Mouse (Mus musculus): ENCODE measurements at regions not wholly inside any gene's neighbourhood (a gene's known extent, or its start where the extent isn't known, plus 50 kb on each side); places are given as distances from the start of the nearest gene placed in this dataset.

GRCm38 (mm10) chr16:49995822-49996221 lies 195.5 kb downstream of the Cd47 start:
- Histone ChIP-seq H3K27ac (ENCODE audit: low read depth) (no peak overlapping the region), H3K9me3 (ENCODE audit: low read depth, low read length) (no peaks in the 10 kb centered on the region), H3K4me1 (ENCODE audit: insufficient read depth) (no peaks in the 10 kb centered on the region), H3K9ac (no peak overlapping the region), H3K4me2 (no peak overlapping the region), H3K27me3 (ENCODE audit: insufficient read depth, low read length) (no peaks in the 10 kb centered on the region), H3K36me3 (ENCODE audit: insufficient read depth) (no peaks in the 10 kb centered on the region), H3K4me3 (ENCODE audit: low read depth, low read length) (no peak overlapping the region)
- no peak for TF ChIP-seq CTCF (IDR thresholded peaks at IDR 0.05; ENCODE audit: low read depth)
- ATAC-seq (ENCODE audit: insufficient read depth) = no peak
- DNase-seq = no peak
- WGBS = 30% methylated on average over 3 of the region's 3 CpGs

- no peaks in the 10 kb centered on the region for H3K4me1 ChIP-seq (ENCODE audit: insufficient read depth)
- H3K27me3 ChIP-seq (ENCODE audit: insufficient read depth, low read length) = no peaks in the 10 kb centered on the region
- no peak overlapping the region for H3K4me2 ChIP-seq
- 73% methylated on average over 5 of the region's 5 CpGs for WGBS
- ATAC-seq (ENCODE audit: insufficient read depth) (no peak), DNase-seq (no peak)
- no peak overlapping the region for H3K9ac ChIP-seq
- no peaks in the 10 kb centered on the region for H3K9me3 ChIP-seq (ENCODE audit: low read depth, low read length)
- H3K36me3 ChIP-seq (ENCODE audit: insufficient read depth) = no peaks in the 10 kb centered on the region
- no peak overlapping the region; the same call in 1 of the 2 replicates for H3K27ac ChIP-seq (ENCODE audit: low read depth)
- no peak for TF ChIP-seq CTCF (IDR thresholded peaks at IDR 0.05; ENCODE audit: low read depth)
- no peak overlapping the region for H3K4me3 ChIP-seq (ENCODE audit: low read depth, low read length)
These were observed 196.3 kb downstream of the Cd47 start for GRCm38 (mm10) chr16:49996593-49996992.

- no peak for TF ChIP-seq CTCF (IDR thresholded peaks at IDR 0.05; ENCODE audit: low read depth)
- no peaks in the 10 kb centered on the region for H3K9me3 ChIP-seq (ENCODE audit: low read depth, low read length)
- peak; percentile 72 for DNase-seq
- 78% methylated on average over 7 of the region's 7 CpGs for WGBS
- no peak for ATAC-seq (ENCODE audit: insufficient read depth)
- no peak overlapping the region for H3K4me2 ChIP-seq
- no peak overlapping the region for H3K4me3 ChIP-seq (ENCODE audit: low read depth, low read length)
- H3K9ac ChIP-seq = no peak overlapping the region
- no peaks in the 10 kb centered on the region for H3K4me1 ChIP-seq (ENCODE audit: insufficient read depth)
- H3K27ac ChIP-seq (ENCODE audit: low read depth) = no peak overlapping the region; the same call in 1 of the 2 replicates
- no peaks in the 10 kb centered on the region for H3K36me3 ChIP-seq (ENCODE audit: insufficient read depth)
- H3K27me3 ChIP-seq (ENCODE audit: insufficient read depth, low read length) = no peaks in the 10 kb centered on the region
These were observed 196.7 kb downstream of the Cd47 start for GRCm38 (mm10) chr16:49997040-49997439.

- WGBS = 46% methylated on average over 4 of the region's 4 CpGs
- no peak for ATAC-seq (ENCODE audit: insufficient read depth)
- Histone ChIP-seq H3K4me1 (ENCODE audit: insufficient read depth) (no peaks in the 10 kb centered on the region), H3K9ac (no peak overlapping the region), H3K4me2 (no peak overlapping the region), H3K27ac (ENCODE audit: low read depth) (no peak overlapping the region), H3K27me3 (ENCODE audit: insufficient read depth, low read length) (no peaks in the 10 kb centered on the region), H3K36me3 (ENCODE audit: insufficient read depth) (no peaks in the 10 kb centered on the region), H3K4me3 (ENCODE audit: low read depth, low read length) (no peak overlapping the region), H3K9me3 (ENCODE audit: low read depth, low read length) (no peaks in the 10 kb centered on the region)
- no peak for TF ChIP-seq CTCF (IDR thresholded peaks at IDR 0.05; ENCODE audit: low read depth)
- no peak for DNase-seq
These were observed 200.5 kb downstream of the Cd47 start for GRCm38 (mm10) chr16:50000805-50001204.

GRCm38 (mm10) chr16:50001662-50002455 lies 201.5 kb downstream of the Cd47 start:
- H3K27ac ChIP-seq (ENCODE audit: low read depth) = no peak overlapping the region
- no peak overlapping the region for H3K4me3 ChIP-seq (ENCODE audit: low read depth, low read length)
- ATAC-seq (ENCODE audit: insufficient read depth) (no peak), DNase-seq (no peak)
- H3K4me2 ChIP-seq = no peak overlapping the region
- H3K36me3 ChIP-seq (ENCODE audit: insufficient read depth) = no peaks in the 10 kb centered on the region
- H3K9ac ChIP-seq = no peak overlapping the region
- WGBS = 28% methylated on average over 3 of the region's 3 CpGs
- no peaks in the 10 kb centered on the region for H3K9me3 ChIP-seq (ENCODE audit: low read depth, low read length)
- TF ChIP-seq CTCF (IDR thresholded peaks at IDR 0.05; ENCODE audit: low read depth) = no peak
- no peaks in the 10 kb centered on the region for H3K27me3 ChIP-seq (ENCODE audit: insufficient read depth, low read length)
- H3K4me1 ChIP-seq (ENCODE audit: insufficient read depth) = no peaks in the 10 kb centered on the region

- H3K4me1 ChIP-seq (ENCODE audit: insufficient read depth) = no peaks in the 10 kb centered on the region
- no peak for DNase-seq
- no peak overlapping the region for H3K4me2 ChIP-seq
- WGBS = 68% methylated on average over 3 of the region's 3 CpGs
- TF ChIP-seq CTCF (IDR thresholded peaks at IDR 0.05; ENCODE audit: low read depth) = no peak
- H3K36me3 ChIP-seq (ENCODE audit: insufficient read depth) = no peaks in the 10 kb centered on the region
- no peak overlapping the region for H3K4me3 ChIP-seq (ENCODE audit: low read depth, low read length)
- no peak overlapping the region for H3K27ac ChIP-seq (ENCODE audit: low read depth)
- no peak for ATAC-seq (ENCODE audit: insufficient read depth)
- no peak overlapping the region for H3K9ac ChIP-seq
- no peaks in the 10 kb centered on the region for H3K9me3 ChIP-seq (ENCODE audit: low read depth, low read length)
- H3K27me3 ChIP-seq (ENCODE audit: insufficient read depth, low read length) = no peaks in the 10 kb centered on the region
These were observed 202.1 kb downstream of the Cd47 start for GRCm38 (mm10) chr16:50002456-50002788.

GRCm38 (mm10) chr16:50009046-50009445 lies 208.7 kb downstream of the Cd47 start:
- no peak for TF ChIP-seq CTCF (IDR thresholded peaks at IDR 0.05; ENCODE audit: low read depth)
- H3K4me1 ChIP-seq (ENCODE audit: insufficient read depth) = no peaks in the 10 kb centered on the region
- H3K27ac ChIP-seq (ENCODE audit: low read depth) = no peak overlapping the region
- no peaks in the 10 kb centered on the region for H3K36me3 ChIP-seq (ENCODE audit: insufficient read depth)
- DNase-seq (no peak), ATAC-seq (ENCODE audit: insufficient read depth) (no peak)
- no peak overlapping the region for H3K4me2 ChIP-seq
- H3K4me3 ChIP-seq (ENCODE audit: low read depth, low read length) = no peak overlapping the region
- H3K9ac ChIP-seq = no peak overlapping the region
- 88% methylated on average over 3 of the region's 3 CpGs for WGBS
- H3K27me3 ChIP-seq (ENCODE audit: insufficient read depth, low read length) = no peaks in the 10 kb centered on the region
- no peaks in the 10 kb centered on the region for H3K9me3 ChIP-seq (ENCODE audit: low read depth, low read length)
